Mouse (Mus musculus): ENCODE results near the gene Carm1. TPM values are rescaled to one million over a fixed set of nuclear protein-coding genes. Genes with fewer than 3 reads are reported as not detected.

The Carm1 gene
- total RNA-seq, 4 experiments from 2014 or later, result 37.7 to 59.2 (median 52.6) TPM

- peak; percentile 78 for DNase-seq
Measured at GRCm38 (mm10) chr9:21616232-21616781, 69.6 kb downstream of the Carm1 start.

- DNase-seq, result no peak
Measured at GRCm38 (mm10) chr9:21617066-21617465, 70.4 kb downstream of the Carm1 start.

GRCm38 (mm10) chr9:21620229-21620628 is 73.5 kb downstream of the Carm1 start:
- DNase-seq, result no peak

- no peak for DNase-seq
Measured at GRCm38 (mm10) chr9:21622676-21623075, 76.0 kb downstream of the Carm1 start.

GRCm38 (mm10) chr9:21625342-21626339 is 78.9 kb downstream of the Carm1 start:
- DNase-seq, result no peak

- no peak for DNase-seq
Measured at GRCm38 (mm10) chr9:21626571-21626970, 79.9 kb downstream of the Carm1 start.

- DNase-seq, result no peak
Measured at GRCm38 (mm10) chr9:21627145-21627795, 80.6 kb downstream of the Carm1 start.

- DNase-seq, result no peak
Measured at GRCm38 (mm10) chr9:21630673-21631072, 84.0 kb downstream of the Carm1 start.

GRCm38 (mm10) chr9:21633106-21633505 is 86.4 kb downstream of the Carm1 start:
- DNase-seq, result no peak

- DNase-seq, result no peak
Measured at GRCm38 (mm10) chr9:21635639-21636038, 88.9 kb downstream of the Carm1 start.

- no peak for DNase-seq
Measured at GRCm38 (mm10) chr9:21639031-21639430, 92.3 kb downstream of the Carm1 start.

Small RNAs within 50 kb of the gene (microRNA-seq; reads per million reads assigned to microRNA genes)
- 0 reads per million in 2 experiments for gene Mir1946b

Other genes with a start within 250 kb of the Carm1 start
- under 1 TPM in 1 of 4 experiments, not detected in 3; 0.23 TPM for gene Ap1m2, start 234.6 kb upstream of the Carm1 start, total RNA-seq (2022)
- 100 to 1,000 TPM in 1 of 4 experiments, 10 to 100 TPM in 3; 39.0 to 103 (median 67.3) TPM for gene Slc44a2, start 226.2 kb upstream of the Carm1 start, total RNA-seq (2022)
- 10 to 100 TPM; 47.3 to 86.4 (median 66.0) TPM for gene Ilf3, start 179.0 kb upstream of the Carm1 start, total RNA-seq (2022)
- gene Qtrt1, start 135.1 kb upstream of the Carm1 start, total RNA-seq (2022), result 10 to 100 TPM; 18.2 to 23.4 (median 19.0) TPM
- gene Dnm2, start 122.0 kb upstream of the Carm1 start, total RNA-seq (2022), result 100 to 1,000 TPM; 106 to 132 (median 114) TPM
- 10 to 100 TPM; 33.2 to 41.1 (median 37.1) TPM for gene Tmed1, start 36.6 kb upstream of the Carm1 start, total RNA-seq (2022)
- 1 to 10 TPM in 3 of 4 experiments, under 1 TPM in 1; 0.77 to 2.3 (median 1.6) TPM for gene AB124611, start 20.7 kb upstream of the Carm1 start, total RNA-seq (2022)
- 10 to 100 TPM; 61.4 to 80.6 (median 69.3) TPM for gene Timm29, start 45.8 kb downstream of the Carm1 start, total RNA-seq (2022)
- 10 to 100 TPM; 33.2 to 52.0 (median 44.1) TPM for gene Yipf2, start 45.9 kb downstream of the Carm1 start, total RNA-seq (2022)
- 10 to 100 TPM; 78.6 to 92.0 (median 80.9) TPM for gene Smarca4, start 69.3 kb downstream of the Carm1 start, total RNA-seq (2022)
- 100 to 1,000 TPM; 102 to 164 (median 147) TPM for gene Ldlr, start 176.6 kb downstream of the Carm1 start, total RNA-seq (2022)
- gene Spc24, start 213.4 kb downstream of the Carm1 start, total RNA-seq (2022), result 1 to 10 TPM in 3 of 4 experiments, under 1 TPM in 1; 0.32 to 4.9 (median 2.1) TPM